Mouse (Mus musculus) kidney, postnatal 0 days (tissue): ENCODE measurements at regions not wholly inside any gene's neighbourhood (a gene's known extent, or its start where the extent isn't known, plus 50 kb on each side); places are given as distances from the start of the nearest gene placed in this dataset.
A peak's percentile ranks its signal among the peaks of the same experiment; 100 is the strongest.

Experiments
- ATAC-seq: fragments of 200-750 bp; cut with Nextera tagmentation; replicated peaks from 2 replicates; pipeline ENCODE4 v1.8.0; 2017; ENCODE audit warnings: low read depth, moderate number of reproducible peaks, moderate TSS enrichment, moderate library complexity; ENCODE audit not compliant: low FRiP score
- DNase-seq: peaks from one replicate; pipeline ENCODE4 v3.0.0-alpha.2; 2016; ENCODE audit warnings: low spot score
- H3K27ac ChIP-seq: fragments of 300-500 bp; sonication (generic); 2 replicates; pipeline ENCODE4 v1.5.1; 2014; ENCODE audit warnings: mild to moderate bottlenecking
- H3K27me3 ChIP-seq: fragments of 300-500 bp; sonication (generic); 2 replicates; pipeline ENCODE4 v1.6.1; 2014; ENCODE audit warnings: low read length, mixed read lengths; ENCODE audit not compliant: insufficient read depth
- H3K36me3 ChIP-seq: fragments of 300-500 bp; sonication (generic); 2 replicates; pipeline ENCODE4 v1.6.1; 2014; ENCODE audit warnings: low read length, mixed read lengths; ENCODE audit not compliant: insufficient read depth
- H3K4me1 ChIP-seq: fragments of 300-500 bp; sonication (generic); replicated peaks from 2 replicates; pipeline ENCODE4 v1.6.1; 2014; ENCODE audit warnings: antibody characterized with exemption, low read length, mixed read lengths; ENCODE audit not compliant: insufficient read depth
- H3K4me2 ChIP-seq: fragments of 300-500 bp; sonication (generic); 2 replicates; pipeline ENCODE4 v1.6.1; 2014; ENCODE audit warnings: mild to moderate bottlenecking, low read length, moderate library complexity, mixed read lengths
- H3K4me3 ChIP-seq: fragments of 300-500 bp; sonication (generic); replicated peaks from 2 replicates; pipeline ENCODE4 v1.5.1; 2014; ENCODE audit warnings: low read depth, low read length
- H3K9ac ChIP-seq: fragments of 300-500 bp; sonication (generic); 2 replicates; pipeline ENCODE4 v1.6.1; 2014; ENCODE audit warnings: low read depth, low read length
- H3K9me3 ChIP-seq: fragments of 300-500 bp; sonication (generic); replicated peaks from 2 replicates; pipeline ENCODE4 v1.6.1; 2016; ENCODE audit warnings: low read length, inconsistent platforms, mixed read lengths
- CTCF ChIP-seq: IDR thresholded peaks from 2 replicates; pipeline ENCODE4 v1.5.1; 2016; ENCODE audit warnings: antibody characterized with exemption, low read depth, mild to moderate bottlenecking, moderate library complexity
- WGBS: fragments of 180-500 bp; shearing (Covaris S2); extraction: QIAGEN DNeasy Blood & Tissue Kit; methylation state at CpG from one replicate; pipeline ENCODE4 v1.1.7; 2014; 5-methylcytosine and 5-hydroxymethylcytosine counted together

DNA sequence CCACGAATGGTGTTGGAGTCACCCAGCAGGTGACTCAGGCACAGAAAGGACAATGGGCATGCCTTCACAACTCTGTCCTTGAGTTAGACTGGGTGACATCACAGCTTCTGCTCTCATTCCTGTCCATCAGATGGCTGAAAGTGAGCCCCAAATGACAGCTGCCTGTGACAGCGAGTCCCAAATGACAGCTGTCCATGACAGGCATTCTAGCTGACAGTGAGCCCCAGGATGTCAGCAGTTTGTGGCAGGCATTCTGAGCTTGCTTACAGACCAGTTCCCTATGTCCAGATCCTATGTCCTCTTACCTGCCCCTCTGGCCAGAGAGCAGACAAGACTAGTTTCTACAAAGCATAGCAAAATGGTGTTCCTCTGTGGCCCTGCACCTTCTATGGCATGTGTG lies 102.7 kb upstream of the Slc35f3 start:
- 95% methylated on average over 2 of the region's 2 CpGs for WGBS
- no peak for DNase-seq

GRCm38 (mm10) chr8:126210561-126210960 lies 87.8 kb upstream of the Slc35f3 start:
- TF ChIP-seq CTCF, result no peak
- ATAC-seq, result no peak
- Histone ChIP-seq H3K9ac (no peak overlapping the region), H3K27ac (no peak overlapping the region), H3K27me3 (no peaks in the 10 kb centered on the region), H3K4me2 (no peak overlapping the region), H3K4me3 (no peak overlapping the region), H3K4me1 (no peaks in the 10 kb centered on the region), H3K36me3 (no peaks in the 10 kb centered on the region), H3K9me3 (no peaks in the 10 kb centered on the region)
- no peak for DNase-seq
- 81% methylated on average over 8 of the region's 8 CpGs for WGBS

More for the DNA sequence above, 102.7 kb upstream of the Slc35f3 start:
- Histone ChIP-seq H3K27ac (no peak overlapping the region), H3K4me1 (no peaks in the 10 kb centered on the region), H3K27me3 (no peaks in the 10 kb centered on the region), H3K36me3 (no peaks in the 10 kb centered on the region), H3K4me2 (no peak overlapping the region), H3K9ac (no peak overlapping the region), H3K4me3 (no peak overlapping the region), H3K9me3 (no peaks in the 10 kb centered on the region; the same call in 1 of the 2 replicates)
- no peak for ATAC-seq
- TF ChIP-seq CTCF, result no peak

DNA sequence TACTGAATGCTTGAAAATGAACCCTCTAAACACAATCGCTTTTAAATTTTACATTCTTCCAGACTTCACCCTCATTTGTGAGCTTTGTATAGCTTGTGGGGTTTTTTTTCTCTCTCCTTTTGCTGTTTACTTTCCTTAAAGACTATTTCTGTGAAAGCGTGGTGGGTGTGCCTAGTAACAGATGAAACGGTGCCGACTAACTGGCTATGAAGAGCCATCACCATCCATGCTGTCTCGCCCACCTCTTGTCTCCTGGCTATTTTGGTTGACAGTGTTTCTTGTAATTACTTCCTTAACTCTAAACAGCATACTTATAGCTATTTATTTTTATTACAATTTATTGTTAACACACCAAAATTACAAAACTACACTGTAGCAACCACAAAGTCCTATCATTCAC lies 85.6 kb upstream of the Slc35f3 start:
- ATAC-seq (no peak), DNase-seq (no peak)
- 77% methylated on average over 5 of the region's 5 CpGs for WGBS
- H3K9me3 ChIP-seq, result no peaks in the 10 kb centered on the region
- no peaks in the 10 kb centered on the region for H3K36me3 ChIP-seq
- no peak overlapping the region for H3K4me2 ChIP-seq
- H3K27me3 ChIP-seq, result no peaks in the 10 kb centered on the region
- no peak overlapping the region for H3K27ac ChIP-seq
- H3K9ac ChIP-seq, result no peak overlapping the region
- H3K4me3 ChIP-seq, result no peak overlapping the region
- no peak for TF ChIP-seq CTCF
- no peaks in the 10 kb centered on the region for H3K4me1 ChIP-seq

- 69% methylated on average over 1 of the region's 1 CpGs for WGBS
- H3K27ac ChIP-seq, result no peak overlapping the region
- no peaks in the 10 kb centered on the region for H3K36me3 ChIP-seq
- TF ChIP-seq CTCF, result no peak
- no peak overlapping the region for H3K9ac ChIP-seq
- H3K4me1 ChIP-seq, result no peaks in the 10 kb centered on the region
- ATAC-seq (no peak), DNase-seq (no peak)
- H3K4me3 ChIP-seq, result no peak overlapping the region
- H3K4me2 ChIP-seq, result no peak overlapping the region
- no peaks in the 10 kb centered on the region for H3K27me3 ChIP-seq
- H3K9me3 ChIP-seq, result no peaks in the 10 kb centered on the region
These were observed 83.8 kb upstream of the Slc35f3 start for GRCm38 (mm10) chr8:126214571-126214970.

GRCm38 (mm10) chr8:126216391-126216790 lies 82.0 kb upstream of the Slc35f3 start:
- WGBS, result 64% methylated on average over 5 of the region's 5 CpGs
- ATAC-seq (no peak), DNase-seq (no peak)
- Histone ChIP-seq H3K9ac (no peak overlapping the region), H3K36me3 (no peaks in the 10 kb centered on the region), H3K27me3 (no peaks in the 10 kb centered on the region), H3K9me3 (no peaks in the 10 kb centered on the region), H3K4me1 (no peaks in the 10 kb centered on the region), H3K27ac (no peak overlapping the region), H3K4me3 (no peak overlapping the region), H3K4me2 (no peak overlapping the region)
- TF ChIP-seq CTCF, result no peak

DNA sequence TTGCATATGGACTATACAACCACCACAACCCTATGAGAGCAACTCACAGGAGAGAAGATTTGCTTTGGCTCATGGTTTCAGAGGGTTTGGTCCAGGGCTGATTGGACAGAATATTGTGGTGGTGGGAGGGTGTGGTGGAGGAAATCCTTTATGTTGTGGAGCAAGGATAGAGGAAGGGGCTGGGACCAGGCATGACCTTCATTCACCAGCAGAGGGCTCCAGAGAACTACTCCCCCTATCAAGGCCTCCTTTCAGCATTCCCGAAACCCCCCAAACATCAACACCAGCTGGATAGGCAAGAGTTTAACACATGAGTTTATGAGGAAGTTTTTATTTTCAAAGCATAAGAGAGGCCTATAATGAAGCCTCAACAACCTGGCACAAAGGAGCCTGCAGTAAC lies 76.7 kb upstream of the Slc35f3 start:
- DNase-seq, result no peak

GRCm38 (mm10) chr8:126231801-126232200 lies 66.6 kb upstream of the Slc35f3 start:
- ATAC-seq, result no peak
- no peaks in the 10 kb centered on the region for H3K36me3 ChIP-seq
- WGBS, result 82% methylated on average over 1 of the region's 1 CpGs
- no peaks in the 10 kb centered on the region for H3K4me1 ChIP-seq
- no peak for TF ChIP-seq CTCF
- no peak overlapping the region for H3K9ac ChIP-seq
- no peak for DNase-seq
- no peaks in the 10 kb centered on the region for H3K9me3 ChIP-seq
- no peak overlapping the region for H3K4me2 ChIP-seq
- H3K4me3 ChIP-seq, result no peak overlapping the region
- no peaks in the 10 kb centered on the region for H3K27me3 ChIP-seq
- no peak overlapping the region for H3K27ac ChIP-seq

More for the DNA sequence above, 76.7 kb upstream of the Slc35f3 start:
- peak; percentile 54; the same call in 1 of the 2 replicates for TF ChIP-seq CTCF
- Histone ChIP-seq H3K27ac (no peak overlapping the region), H3K4me3 (no peak overlapping the region), H3K27me3 (no peaks in the 10 kb centered on the region), H3K9me3 (no peaks in the 10 kb centered on the region), H3K9ac (no peak overlapping the region), H3K4me2 (no peak overlapping the region), H3K4me1 (no peaks in the 10 kb centered on the region), H3K36me3 (no peaks in the 10 kb centered on the region)
- ATAC-seq, result no peak
- WGBS, result 75% methylated on average over 1 of the region's 1 CpGs
